Mouse (Mus musculus) ovary, postnatal 14 days (tissue): ENCODE measurements around the gene Mpdz.

Experiments
- DNase-seq: peaks from one replicate; pipeline ENCODE4 v3.0.0; 2022; ENCODE audit warnings: low spot score

Gene Mpdz

DNA sequence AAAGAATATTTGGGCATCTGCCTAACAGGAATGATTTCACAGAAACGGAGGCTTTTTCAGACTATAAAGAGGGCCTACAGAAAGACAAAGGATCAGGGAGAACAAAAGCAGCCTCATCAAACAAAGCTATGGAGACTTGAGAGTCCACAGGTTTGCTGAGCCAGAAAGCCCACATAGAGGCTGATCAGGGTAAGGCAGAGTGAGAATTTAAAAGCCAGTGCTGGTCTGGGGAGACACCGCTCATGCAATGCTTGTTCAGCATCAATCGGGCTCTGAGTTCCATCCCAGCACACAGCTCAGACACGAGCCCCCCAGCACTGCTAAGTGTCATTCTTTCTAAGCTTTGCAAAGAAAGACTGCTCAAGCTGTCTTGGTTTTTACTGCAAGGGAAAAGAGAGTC is 162.5 kb downstream of the Mpdz start:
- no peak for DNase-seq

DNA sequence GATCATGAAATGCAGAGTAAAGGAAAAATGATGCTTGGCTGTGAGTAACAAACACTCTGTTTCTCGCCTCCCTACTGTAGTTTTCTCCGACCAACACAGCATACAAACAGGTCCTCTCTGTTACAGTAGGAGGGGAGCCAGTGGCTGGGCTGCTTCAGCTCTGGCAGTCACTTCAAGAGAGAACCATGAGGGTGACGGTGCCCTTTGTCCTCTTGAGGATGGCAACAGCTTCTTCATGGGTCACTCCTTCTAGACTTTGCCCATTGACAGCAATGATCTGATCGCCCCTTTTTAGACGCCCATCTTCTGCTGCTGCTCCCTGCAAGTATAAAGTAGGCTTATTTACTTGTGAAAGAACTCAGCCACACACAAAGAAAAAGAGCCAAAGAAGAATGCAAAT is 163.2 kb downstream of the Mpdz start:
- no peak for DNase-seq

DNA sequence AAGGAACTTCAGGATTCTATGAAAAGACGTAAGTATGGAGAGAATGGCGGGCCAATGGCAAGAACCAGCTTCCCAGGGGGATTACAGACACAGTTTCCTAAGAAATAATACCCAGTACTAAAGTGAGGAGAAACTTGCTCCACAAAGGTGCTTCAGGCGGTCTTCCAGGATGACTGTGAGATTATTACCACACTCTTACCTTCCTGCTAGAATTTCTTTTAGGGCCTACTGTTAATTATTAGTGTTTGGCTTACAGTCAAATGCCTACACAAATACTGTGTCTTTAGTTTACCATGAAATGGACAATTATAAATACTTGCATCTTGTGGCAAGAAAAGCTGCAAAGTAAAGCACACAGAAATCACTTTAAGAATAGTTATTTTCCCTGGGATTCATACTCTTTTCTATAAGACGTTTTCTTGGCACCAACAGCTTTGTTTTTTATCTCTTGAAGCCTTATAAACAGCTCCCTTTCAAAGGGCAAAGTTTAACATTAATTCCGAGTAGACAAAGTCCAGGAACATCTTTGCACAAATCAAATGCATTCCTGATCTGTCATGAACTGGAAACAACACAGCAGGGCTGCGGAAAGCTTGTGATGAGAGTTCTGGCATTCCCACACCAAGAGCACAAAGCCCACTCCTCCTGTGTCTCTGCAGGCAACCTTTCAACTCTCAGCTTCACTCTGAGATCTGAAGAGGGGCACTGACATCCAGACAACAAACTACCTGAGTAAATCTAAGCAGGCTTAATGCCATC is 166.5 kb downstream of the Mpdz start:
- no peak for DNase-seq

DNA sequence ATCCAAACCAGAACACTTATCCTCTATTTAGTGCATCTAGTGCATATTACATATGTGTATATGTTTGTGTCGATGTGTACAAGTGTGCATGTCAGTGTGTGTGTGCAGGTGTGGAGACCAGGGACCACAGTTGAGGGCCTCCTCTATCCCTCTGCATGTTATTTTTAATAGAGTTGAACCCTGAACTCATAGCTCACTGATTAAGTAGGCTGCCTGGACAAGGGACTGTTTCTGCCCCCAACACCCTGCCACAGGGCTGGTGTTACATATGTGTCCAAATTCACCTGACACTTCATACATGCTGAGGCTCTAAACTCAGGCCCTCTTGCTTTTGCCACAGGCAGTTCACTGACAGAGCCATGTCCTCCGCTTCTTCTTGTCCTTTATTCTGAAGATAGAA is 169.5 kb downstream of the Mpdz start:
- no peak for DNase-seq

DNA sequence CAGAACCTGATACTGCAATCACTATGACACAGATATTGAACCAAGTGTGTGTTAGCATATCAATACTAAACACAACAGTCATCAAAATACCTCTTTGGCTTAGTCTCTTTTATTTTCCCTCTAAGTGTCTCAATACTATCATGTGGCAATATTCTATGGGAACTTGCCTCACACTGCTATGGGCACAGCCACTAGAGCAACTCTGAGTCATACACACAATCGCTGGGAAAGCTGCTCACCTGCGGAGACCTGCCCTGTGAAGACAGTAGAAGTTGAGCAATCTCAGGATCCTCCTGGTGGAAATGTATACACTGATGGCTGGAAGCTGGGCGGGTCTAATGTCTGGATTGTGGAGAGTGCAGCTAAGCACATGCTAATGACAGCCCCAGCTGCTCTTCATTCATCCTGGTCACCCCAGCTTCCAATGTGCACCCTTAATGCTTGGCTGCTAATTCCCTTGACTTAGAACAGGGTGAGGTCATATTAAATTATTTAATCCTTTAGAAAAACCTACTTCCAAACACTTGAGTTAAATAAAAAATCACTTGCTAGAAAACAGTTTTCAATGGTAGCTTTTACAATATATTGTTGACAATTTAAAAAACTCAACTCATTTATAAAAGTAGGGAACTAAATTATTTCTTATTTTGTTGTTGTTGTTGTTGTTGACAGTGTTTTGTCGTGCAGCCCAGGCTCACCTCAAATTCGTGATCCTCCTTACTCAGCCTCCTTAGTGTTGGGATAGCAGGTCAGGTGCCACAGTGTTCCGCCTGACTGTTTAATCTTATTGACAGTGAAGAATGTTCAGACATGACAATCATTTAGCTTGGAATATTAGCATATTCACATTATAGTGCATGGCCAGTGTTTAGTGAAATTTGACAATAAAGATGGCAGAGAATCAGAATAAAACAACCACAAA is 189.5 kb downstream of the Mpdz start:
- DNase-seq: no peak

DNA sequence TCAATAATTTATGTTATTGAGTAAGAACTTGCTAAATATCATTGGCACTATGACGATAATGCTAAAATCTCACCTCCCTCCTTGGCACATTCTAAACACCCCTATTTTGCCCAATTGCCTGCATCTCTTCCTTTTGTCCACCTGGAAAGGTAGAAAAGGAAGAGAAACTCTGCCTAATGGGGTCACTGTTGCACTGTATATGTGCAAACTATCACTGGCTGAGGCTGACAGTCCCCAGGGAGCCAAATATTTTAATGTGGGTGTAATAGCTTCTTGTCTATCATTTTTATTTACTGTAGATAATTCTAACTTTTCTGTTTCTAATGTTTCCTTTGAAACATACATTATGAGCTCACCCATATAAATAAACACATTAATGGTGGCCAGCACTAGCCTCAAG is 190.3 kb downstream of the Mpdz start:
- DNase-seq: no peak

DNA sequence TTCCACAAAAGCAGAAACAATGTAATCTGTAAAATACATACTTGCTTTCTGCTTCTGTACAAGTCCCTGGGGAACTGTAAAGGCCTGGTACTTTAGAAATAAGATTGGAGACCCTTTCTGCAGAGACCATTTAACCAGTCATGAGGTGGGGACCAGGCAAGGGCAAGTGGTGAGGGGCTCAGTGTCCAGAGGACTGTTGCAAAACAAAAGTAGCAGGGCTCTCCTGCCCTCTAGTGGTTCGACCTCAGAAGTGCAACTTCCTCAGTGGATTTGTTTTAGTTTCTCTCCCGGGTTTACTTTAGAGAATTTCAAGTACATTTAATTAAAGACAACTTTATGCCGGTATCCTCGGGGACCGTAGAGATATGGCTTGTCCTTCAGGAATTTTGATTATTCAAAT is 190.7 kb downstream of the Mpdz start:
- DNase-seq: peak; percentile 42

DNA sequence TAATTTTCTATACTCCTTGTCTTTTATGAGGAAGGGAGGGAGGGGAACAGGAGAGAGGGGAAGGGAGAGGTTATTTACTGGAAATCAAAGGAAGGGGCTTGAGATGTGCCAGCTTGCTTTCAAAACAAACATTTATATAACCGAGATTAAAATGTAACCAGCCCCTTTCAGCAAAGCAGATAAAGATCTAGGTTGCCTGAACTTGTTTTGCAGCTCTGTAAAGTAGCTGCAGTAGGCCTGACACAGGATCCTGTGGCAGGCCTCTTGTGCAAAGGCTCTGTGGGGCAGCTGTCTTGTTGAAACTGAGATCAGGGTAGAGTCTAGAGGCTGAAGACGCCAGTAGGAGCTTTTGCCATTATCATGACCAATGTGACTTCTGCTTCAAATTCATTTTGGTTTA is 193.4 kb downstream of the Mpdz start:
- no peak for DNase-seq

DNA sequence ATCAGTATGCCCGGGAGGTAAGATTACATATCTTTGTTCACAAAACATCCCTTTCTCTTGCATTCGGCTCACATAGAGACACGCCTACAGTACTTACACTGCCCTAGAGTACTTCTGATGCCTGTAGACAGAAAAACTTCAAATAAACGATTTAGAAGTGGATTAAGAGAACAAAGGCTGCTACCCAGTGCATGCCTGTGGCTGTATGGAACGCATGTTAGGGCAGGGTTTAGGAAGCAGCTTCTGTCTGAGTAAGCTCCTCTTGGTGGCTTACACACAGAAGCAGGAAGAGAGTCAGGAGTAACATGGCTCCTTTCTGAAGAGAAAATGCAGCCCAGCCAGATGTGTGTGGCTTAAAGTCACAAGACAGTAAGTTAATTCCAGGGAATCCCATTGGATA is 206.4 kb downstream of the Mpdz start:
- no peak for DNase-seq
